Comparison of ENCODE assay signal across 11 mouse cellular contexts in genomic region chr10:20178807-20179605, GRCm38 (mm10). TPM values are rescaled to one million over a fixed set of nuclear protein-coding genes. Genes with fewer than 3 reads are reported as not detected.
DNase-seq lines count a peak whose midpoint lies in the region; ATAC-seq and TF ChIP-seq lines count a peak whose summit lies in the region.
"Had no signal": no experiment of that assay in that cellular context is flagged by ENCODE, and none has a peak within 500 bp of the region (broad histone marks: within the 10 kb centered on the region; RNA-seq: fewer than 3 reads in every experiment).

No protein-coding gene starts in this region.

- TF ChIP-seq CTCF in layer of hippocampus, adult 2 months (conservative IDR thresholded peaks at IDR 0.05), result no peak

- no peaks in the 10 kb centered on the region for H3K27me3 ChIP-seq in liver, embryonic 13.5 days
- H3K27me3 ChIP-seq: embryonic facial prominence, embryonic 12.5 days had no signal

- peak overlapping the region; percentile 23; the same call in 1 of the 2 replicates for H3K4me2 ChIP-seq in liver, embryonic 13.5 days
- H3K4me2 ChIP-seq: embryonic facial prominence, embryonic 12.5 days had no signal

- peak; percentile 74; the same call in 1 of the 2 replicates for ATAC-seq in liver, embryonic 13.5 days (ENCODE audit: low read depth)
- ATAC-seq in granulocyte monocyte progenitor cell, adult 5-6 weeks (replicated peaks; ENCODE audit: poor library complexity, severe bottlenecking), result no peak
- ATAC-seq: inflammation-experienced regulatory T-cells, adult 6 months had no signal

- WGBS in liver, embryonic 13.5 days (ENCODE audit: insufficient replicate concordance), result 24% methylated on average over 12 of the region's 12 CpGs

- peaks cover 35% of the 10 kb centered on the region for H3K4me1 ChIP-seq in liver, embryonic 13.5 days (replicated peaks)

- no peak for DNase-seq in layer of hippocampus, adult 2 months (ENCODE audit: low spot score in 2 of 2)
- no peak for DNase-seq in layer of hippocampus, postnatal 25 days (ENCODE audit: extremely low spot score in 1 of 2, low spot score in 1 of 2)
- DNase-seq in brain, adult 2 months (ENCODE audit: low read depth, low spot score), result peak; percentile 69
- peak; percentile 68 for DNase-seq in kidney, adult 18-20 months
- DNase-seq in liver, embryonic 13.5 days, result no peak
- no peak for DNase-seq in left cerebral cortex, adult 9 months (ENCODE audit: low spot score in 2 of 2)
- no peak for DNase-seq in testis, postnatal 14 days (ENCODE audit: low spot score)
- DNase-seq: adrenal gland, adult 2 months had no signal

- peak overlapping the region; percentile 61; the same call in 1 of the 2 replicates for H3K27ac ChIP-seq in layer of hippocampus, adult 2 months
- no peak overlapping the region for H3K27ac ChIP-seq in liver, embryonic 13.5 days
- H3K27ac ChIP-seq: embryonic facial prominence, embryonic 12.5 days had no signal

- H3K4me3 ChIP-seq in layer of hippocampus, adult 2 months, result no peak overlapping the region
- H3K4me3 ChIP-seq in liver, embryonic 13.5 days (replicated peaks), result no peak overlapping the region
- H3K4me3 ChIP-seq: embryonic facial prominence, embryonic 12.5 days had no signal

- H3K9ac ChIP-seq in liver, embryonic 13.5 days, result no peak overlapping the region
- H3K9ac ChIP-seq: embryonic facial prominence, embryonic 12.5 days had no signal

- H3K36me3 ChIP-seq in liver, embryonic 13.5 days, result no peaks in the 10 kb centered on the region
- H3K36me3 ChIP-seq: embryonic facial prominence, embryonic 12.5 days had no signal

- no peaks in the 10 kb centered on the region for H3K9me3 ChIP-seq in liver, embryonic 13.5 days (replicated peaks)
- H3K9me3 ChIP-seq: embryonic facial prominence, embryonic 12.5 days had no signal

RNA-seq across cellular contexts. Expression of gene Map7, which starts 30.7 kb away (rescaled TPM):
- 100 to 1,000 TPM; 109 to 127 TPM for total RNA-seq in layer of hippocampus, adult 2 months (2021)
- 100 to 1,000 TPM in 1 of 2 experiments, 10 to 100 TPM in 1; 90.6 to 102 TPM for total RNA-seq in layer of hippocampus, postnatal 25 days (2021)
- polyA plus RNA-seq in liver, embryonic 13.5 days (2015; fragmentation: Nextera tagmentation; extraction: Ambion mirVana), result 4.3 TPM in 2 replicates
- 19.0 and 22.6 TPM in 2 replicates for total RNA-seq in granulocyte monocyte progenitor cell, adult 5-6 weeks (2014; fragmentation: Nextera tagmentation)
- total RNA-seq in granulocyte monocyte progenitor cell, adult 5-6 weeks (2017), result 18.3 and 22.4 TPM in 2 replicates

Comparison
In these comparisons a context has a peak if more than half of its experiments do, and no peak if none do; other contexts are left out.
1. DNase-seq: peak in brain, adult 2 months (single experiment) and kidney, adult 18-20 months (single experiment); none in layer of hippocampus, adult 2 months (0 of 2), layer of hippocampus, postnatal 25 days (0 of 2), liver, embryonic 13.5 days (single experiment), left cerebral cortex, adult 9 months (0 of 2) and testis, postnatal 14 days (single experiment).